Mouse (Mus musculus) left cerebral cortex, postnatal 25 days (tissue): ENCODE results near the gene Gm21209. TPM values are rescaled to one million over a fixed set of nuclear protein-coding genes. Genes with fewer than 3 reads are reported as not detected.
"Not testable (repeated sequence)": the region's sequence is repeated elsewhere in the genome, so short reads cannot be mapped to it uniquely, and the experiment has no call there.

Source experiments
- DNase-seq, 2 experiments: peaks; one replicate each; pipeline ENCODE4 v3.0.0; 2022; ENCODE audit warnings: low spot score in 2 of 2, mixed read lengths in 1 of 2
- intact Hi-C: fragments of 180-260 bp; cut with DNase I; formaldehyde crosslinking; loops from one replicate; pipeline ENCODE4 v1.15.1; 2025
- total RNA-seq, 2 experiments: library from RNA; stranded (reverse); gene quantifications; 2 replicates each; pipeline ENCODE4 v1.2.3; 2021

The Gm21209 gene
- not detected for total RNA-seq

DNA sequence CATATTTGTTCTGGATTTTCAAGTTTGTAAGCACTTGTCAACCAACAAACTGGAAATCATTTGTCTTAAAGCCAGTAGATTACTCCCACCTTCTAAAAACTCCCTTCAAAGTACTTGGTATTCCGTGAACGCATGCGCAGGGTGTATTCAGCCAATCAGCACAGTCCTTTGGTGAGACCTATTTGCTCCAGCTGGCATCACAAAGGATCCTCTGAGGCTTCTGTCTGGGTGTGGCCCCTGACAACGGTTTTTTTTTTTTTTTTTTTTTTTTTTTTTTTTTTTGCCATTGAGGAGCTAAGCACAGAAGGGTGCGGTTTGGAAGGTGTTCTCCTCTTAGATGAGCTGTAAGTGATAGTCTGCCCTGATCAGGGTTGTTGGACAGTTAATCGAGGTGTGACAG is at the start of gene Gm21209:
Gene Gm21209, plus strand, starts transcription at position 301 of the 400 bp plus-strand sequence.
- intact Hi-C loops, DNase-seq: not testable (repeated sequence)
